Mouse (Mus musculus) adipocyte (in vitro differentiated cells): ENCODE measurements around the gene Psma1.
A peak's percentile ranks its signal among the peaks of the same experiment; 100 is the strongest.

ENCODE experiments used
- DNase-seq: peaks from one replicate; pipeline ENCODE4 v3.0.0-alpha.2; 2016; ENCODE audit warnings: low spot score

Psma1 gene

GRCm38 (mm10) chr7:114276005-114276752 lies at the start of gene Psma1:
Gene Psma1, minus strand, starts transcription at chr7:114276118.
- DNase-seq, result peak; percentile 97

GRCm38 (mm10) chr7:114323527-114323926 lies 47.6 kb upstream of the Psma1 start:
- DNase-seq, result no peak

- peak; percentile 59 for DNase-seq
Observed at GRCm38 (mm10) chr7:114322531-114323441, 46.9 kb upstream of the Psma1 start.

- no peak for DNase-seq
Observed at GRCm38 (mm10) chr7:114321694-114322372, 45.9 kb upstream of the Psma1 start.

GRCm38 (mm10) chr7:114317896-114318295 lies 42.0 kb upstream of the Psma1 start:
- no peak for DNase-seq

GRCm38 (mm10) chr7:114317389-114317792 lies 41.5 kb upstream of the Psma1 start:
- peak; percentile 75 for DNase-seq

- DNase-seq, result no peak
Observed at GRCm38 (mm10) chr7:114316361-114316871, 40.5 kb upstream of the Psma1 start.

- no peak for DNase-seq
Observed at GRCm38 (mm10) chr7:114311209-114311608, 35.3 kb upstream of the Psma1 start.

GRCm38 (mm10) chr7:114309020-114309419 lies 33.1 kb upstream of the Psma1 start:
- DNase-seq, result no peak

- DNase-seq, result no peak
Observed at GRCm38 (mm10) chr7:114301293-114301782, 25.4 kb upstream of the Psma1 start.

GRCm38 (mm10) chr7:114300782-114301181 lies 24.9 kb upstream of the Psma1 start:
- no peak for DNase-seq

GRCm38 (mm10) chr7:114299247-114299646 lies 23.3 kb upstream of the Psma1 start:
- DNase-seq, result no peak

GRCm38 (mm10) chr7:114294698-114295097 lies 18.8 kb upstream of the Psma1 start:
- DNase-seq, result peak; percentile 36

GRCm38 (mm10) chr7:114293903-114294302 lies 18.0 kb upstream of the Psma1 start:
- peak; percentile 75 for DNase-seq

- DNase-seq, result peak; percentile 95
Observed at GRCm38 (mm10) chr7:114292501-114292971, 16.6 kb upstream of the Psma1 start.

GRCm38 (mm10) chr7:114291461-114292335 lies 15.8 kb upstream of the Psma1 start:
- DNase-seq, result peak; percentile 93

GRCm38 (mm10) chr7:114290078-114290506 lies 14.2 kb upstream of the Psma1 start:
- peak; percentile 51 for DNase-seq

- no peak for DNase-seq
Observed at GRCm38 (mm10) chr7:114284296-114284910, 8.5 kb upstream of the Psma1 start.

GRCm38 (mm10) chr7:114283006-114283405 lies 7.1 kb upstream of the Psma1 start:
- DNase-seq, result no peak

GRCm38 (mm10) chr7:114281671-114282070 lies 5.8 kb upstream of the Psma1 start:
- DNase-seq, result peak; percentile 54
